Mouse (Mus musculus): Measurements from ENCODE around the gene Slc25a29. TPM values are rescaled to one million over a fixed set of nuclear protein-coding genes. Genes with fewer than 3 reads are reported as not detected.

The Slc25a29 gene
- 3.7 and 3.8 TPM in 2 replicates for polyA plus RNA-seq (2015; fragmentation: Nextera tagmentation; extraction: Ambion mirVana)

DNA sequence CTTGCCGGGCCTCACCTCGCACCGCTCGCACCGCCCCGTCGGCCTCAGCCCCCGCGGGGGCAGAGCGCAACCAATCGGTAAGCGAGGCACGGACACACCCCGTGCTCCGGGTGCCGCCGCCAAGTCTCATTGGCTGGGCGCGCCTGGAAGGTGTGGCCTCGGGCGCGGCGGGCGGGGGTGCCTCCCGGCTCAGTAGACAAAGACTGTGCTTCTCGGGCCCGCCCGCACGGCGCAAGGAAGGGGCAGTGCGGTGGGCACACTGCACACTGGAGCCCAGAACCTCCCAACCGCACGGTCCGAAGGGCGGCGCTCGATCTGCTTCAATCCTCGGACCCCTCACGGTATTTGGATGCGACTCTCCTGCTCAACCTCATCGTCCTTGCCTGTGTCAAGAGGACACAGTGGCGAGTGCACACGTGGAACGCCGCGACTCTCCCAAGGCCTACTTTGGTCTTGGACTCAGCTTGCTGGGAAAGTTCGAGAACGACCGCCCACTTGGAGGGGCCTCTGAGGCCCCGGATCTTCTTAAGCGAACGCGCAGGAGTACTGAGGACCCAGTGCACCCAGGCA lies at the start of gene Slc25a29, which contains the start of gene Slc25a47:
Slc25a29 (minus strand) TSS at position 44 of the 570 bp plus-strand sequence.
Slc25a47 (plus strand) TSS at position 207 of the 570 bp plus-strand sequence.
- WGBS: under 1% methylated on average over 53 of the region's 53 CpGs
- H3K27ac ChIP-seq (replicated peaks): peak within 1 kb of the TSS; percentile 89

DNA sequence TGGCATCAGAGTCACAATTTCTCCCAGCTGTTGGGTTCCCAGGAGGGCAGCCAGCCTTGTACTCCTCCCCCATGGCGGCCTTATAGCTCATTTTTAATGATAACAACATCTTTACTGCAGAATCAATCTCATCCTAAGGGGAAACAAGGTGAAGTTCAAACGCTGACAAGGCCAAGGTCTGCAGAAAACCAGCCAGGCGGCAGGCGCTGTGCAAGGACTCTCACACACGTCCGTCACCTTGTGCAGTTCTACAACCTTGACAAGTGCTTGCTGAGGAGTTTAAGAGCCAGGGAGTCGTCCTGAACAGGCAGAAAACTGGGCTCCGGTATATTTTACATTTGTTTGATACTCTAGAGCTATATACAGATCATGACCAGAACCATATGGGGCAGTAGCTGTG lies 47.1 kb upstream of the Slc25a29 start:
- H3K27me3 ChIP-seq (ENCODE audit: control insufficient read depth, insufficient read depth, low read length): no peaks in the 10 kb centered on the region
- TF ChIP-seq EP300 (optimal IDR thresholded peaks at IDR 0.05) (no peak), CTCF (IDR thresholded peaks at IDR 0.05; ENCODE audit: low read depth) (no peak)
- H3K27ac ChIP-seq (replicated peaks): no peak overlapping the region
- peaks cover 15% of the 10 kb centered on the region; the same call in 1 of the 2 replicates for H3K36me3 ChIP-seq (ENCODE audit: control insufficient read depth, insufficient read depth, low read length)
- H3K9ac ChIP-seq (ENCODE audit: low read length): no peak overlapping the region
- H3K4me1 ChIP-seq (replicated peaks; ENCODE audit: control insufficient read depth, insufficient read depth): no peaks in the 10 kb centered on the region
- no peaks in the 10 kb centered on the region for H3K9me3 ChIP-seq (ENCODE audit: control insufficient read depth, low read length)
- no peak overlapping the region for H3K4me2 ChIP-seq (replicated peaks; ENCODE audit: low read depth)
- H3K4me3 ChIP-seq (ENCODE audit: low read depth, low read length): no peak overlapping the region
- ATAC-seq (ENCODE audit: low FRiP score, low TSS enrichment) (no peak), DNase-seq (ENCODE audit: low spot score) (no peak)
- 88% methylated on average over 8 of the region's 8 CpGs for WGBS

More for the DNA sequence above, at the start of gene Slc25a29, which contains the start of gene Slc25a47:
- no peak for TF ChIP-seq EP300 (optimal IDR thresholded peaks at IDR 0.05)
- peak; percentile 3; the same call in 1 of the 2 replicates for TF ChIP-seq CTCF (IDR thresholded peaks at IDR 0.05; ENCODE audit: low read depth)
- Histone ChIP-seq H3K27me3 (ENCODE audit: control insufficient read depth, insufficient read depth, low read length) (no peaks in the 10 kb centered on the region), H3K9ac (ENCODE audit: low read length) (peak within 1 kb of the TSS; percentile 74), H3K4me1 (replicated peaks; ENCODE audit: control insufficient read depth, insufficient read depth) (peaks cover 6% of the 10 kb centered on the region), H3K4me2 (replicated peaks; ENCODE audit: low read depth) (peak within 1 kb of the TSS; percentile 98), H3K4me3 (ENCODE audit: low read depth, low read length) (peak within 1 kb of the TSS; percentile 65), H3K9me3 (ENCODE audit: control insufficient read depth, low read length) (no peaks in the 10 kb centered on the region), H3K36me3 (ENCODE audit: control insufficient read depth, insufficient read depth, low read length) (no peaks in the 10 kb centered on the region; the same call in 1 of the 2 replicates)
- ATAC-seq (ENCODE audit: low FRiP score, low TSS enrichment) (peak; percentile 98), DNase-seq (ENCODE audit: low spot score) (peak; percentile 98)

DNA sequence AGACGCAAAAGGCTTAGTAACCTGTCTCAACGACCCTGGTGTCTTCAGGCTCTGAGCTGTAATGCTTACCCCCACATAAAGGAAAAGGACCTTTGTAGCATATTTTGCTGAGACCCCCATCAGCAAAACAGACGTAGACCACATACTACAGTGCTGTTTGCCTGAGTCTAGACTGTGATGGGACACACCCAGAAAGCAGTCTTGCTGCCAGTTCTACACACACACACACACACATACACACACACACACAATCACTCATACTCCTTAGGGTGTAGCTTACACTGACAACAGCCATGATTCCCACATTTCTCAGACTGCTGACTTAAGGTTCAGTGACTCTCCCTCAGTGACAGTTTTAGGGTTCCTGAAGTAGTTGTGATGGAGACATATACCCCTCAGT lies 45.5 kb upstream of the Slc25a29 start:
- H3K27ac ChIP-seq (replicated peaks): peak overlapping the region; percentile 87
- TF ChIP-seq EP300 (optimal IDR thresholded peaks at IDR 0.05): no peak
- TF ChIP-seq CTCF (IDR thresholded peaks at IDR 0.05; ENCODE audit: low read depth): no peak
- peak; percentile 88 for ATAC-seq (ENCODE audit: low FRiP score, low TSS enrichment)

DNA sequence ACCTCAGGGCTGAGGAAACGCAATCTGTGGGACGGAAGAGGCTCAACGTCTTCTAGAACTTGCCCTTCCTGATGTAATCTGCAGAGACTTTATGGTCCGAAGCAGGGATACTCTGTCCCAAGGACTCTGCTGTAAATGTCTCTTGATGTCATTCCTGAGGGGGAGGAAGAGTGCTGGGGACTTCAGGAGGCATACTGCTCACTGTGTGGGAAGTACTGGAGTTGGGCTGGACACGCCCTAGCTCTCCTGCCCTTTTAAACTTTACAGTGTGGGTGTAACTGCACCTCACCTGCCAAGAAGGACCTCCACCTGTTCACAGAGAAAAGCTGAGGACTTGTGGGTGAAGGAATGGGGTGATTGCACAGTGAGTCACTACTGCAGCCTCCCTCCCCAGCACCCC lies 44.9 kb upstream of the Slc25a29 start:
- peak; percentile 92 for ATAC-seq (ENCODE audit: low FRiP score, low TSS enrichment)
- Histone ChIP-seq H3K9ac (ENCODE audit: low read length) (no peak overlapping the region), H3K9me3 (ENCODE audit: control insufficient read depth, low read length) (no peaks in the 10 kb centered on the region), H3K4me3 (ENCODE audit: low read depth, low read length) (no peak overlapping the region), H3K27me3 (ENCODE audit: control insufficient read depth, insufficient read depth, low read length) (no peaks in the 10 kb centered on the region), H3K27ac (replicated peaks) (peak overlapping the region; percentile 87), H3K4me1 (replicated peaks; ENCODE audit: control insufficient read depth, insufficient read depth) (no peaks in the 10 kb centered on the region), H3K4me2 (replicated peaks; ENCODE audit: low read depth) (no peak overlapping the region), H3K36me3 (ENCODE audit: control insufficient read depth, insufficient read depth, low read length) (peaks cover 4% of the 10 kb centered on the region)
- 64% methylated on average over 5 of the region's 5 CpGs for WGBS
- peak; percentile 76 for DNase-seq (ENCODE audit: low spot score)
- TF ChIP-seq EP300 (optimal IDR thresholded peaks at IDR 0.05): no peak
- no peak for TF ChIP-seq CTCF (IDR thresholded peaks at IDR 0.05; ENCODE audit: low read depth)

More for the DNA sequence above, 45.5 kb upstream of the Slc25a29 start:
- H3K9ac ChIP-seq (ENCODE audit: low read length): no peak overlapping the region
- H3K4me1 ChIP-seq (replicated peaks; ENCODE audit: control insufficient read depth, insufficient read depth): no peaks in the 10 kb centered on the region
- peak; percentile 61 for DNase-seq (ENCODE audit: low spot score)
- H3K4me3 ChIP-seq (ENCODE audit: low read depth, low read length): no peak overlapping the region
- peaks cover 4% of the 10 kb centered on the region; the same call in 1 of the 2 replicates for H3K36me3 ChIP-seq (ENCODE audit: control insufficient read depth, insufficient read depth, low read length)
- no peak overlapping the region for H3K4me2 ChIP-seq (replicated peaks; ENCODE audit: low read depth)
- WGBS: 60% methylated on average over 3 of the region's 3 CpGs
- no peaks in the 10 kb centered on the region for H3K27me3 ChIP-seq (ENCODE audit: control insufficient read depth, insufficient read depth, low read length)
- no peaks in the 10 kb centered on the region for H3K9me3 ChIP-seq (ENCODE audit: control insufficient read depth, low read length)

DNA sequence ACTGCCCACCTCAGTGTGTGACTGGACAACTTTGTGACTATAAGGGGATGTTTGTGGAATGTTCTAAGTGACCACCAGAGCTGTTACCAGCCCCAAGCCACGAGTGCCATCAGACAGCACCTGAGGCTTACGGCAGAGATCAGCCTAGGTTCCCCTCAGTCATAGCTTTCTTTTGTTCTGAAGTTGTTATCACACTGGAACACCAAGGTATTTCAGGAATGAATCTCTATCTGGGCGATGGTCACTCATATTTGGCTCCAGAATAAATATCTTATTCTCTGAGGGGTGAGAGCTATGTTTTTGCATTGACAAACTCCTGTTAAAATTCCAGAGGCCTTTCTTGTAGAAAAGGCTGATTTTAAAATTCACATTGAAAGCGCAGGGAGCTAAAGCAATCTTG lies 43.5 kb upstream of the Slc25a29 start:
- Histone ChIP-seq H3K4me3 (ENCODE audit: low read depth, low read length) (no peak overlapping the region), H3K36me3 (ENCODE audit: control insufficient read depth, insufficient read depth, low read length) (peaks cover 11% of the 10 kb centered on the region), H3K9me3 (ENCODE audit: control insufficient read depth, low read length) (no peaks in the 10 kb centered on the region), H3K27me3 (ENCODE audit: control insufficient read depth, insufficient read depth, low read length) (no peaks in the 10 kb centered on the region), H3K4me1 (replicated peaks; ENCODE audit: control insufficient read depth, insufficient read depth) (no peaks in the 10 kb centered on the region), H3K27ac (replicated peaks) (no peak overlapping the region), H3K9ac (ENCODE audit: low read length) (no peak overlapping the region), H3K4me2 (replicated peaks; ENCODE audit: low read depth) (no peak overlapping the region)
- ATAC-seq (ENCODE audit: low FRiP score, low TSS enrichment) (no peak), DNase-seq (ENCODE audit: low spot score) (no peak)
- TF ChIP-seq EP300 (optimal IDR thresholded peaks at IDR 0.05) (no peak), CTCF (IDR thresholded peaks at IDR 0.05; ENCODE audit: low read depth) (no peak)
- 75% methylated on average over 4 of the region's 4 CpGs for WGBS

DNA sequence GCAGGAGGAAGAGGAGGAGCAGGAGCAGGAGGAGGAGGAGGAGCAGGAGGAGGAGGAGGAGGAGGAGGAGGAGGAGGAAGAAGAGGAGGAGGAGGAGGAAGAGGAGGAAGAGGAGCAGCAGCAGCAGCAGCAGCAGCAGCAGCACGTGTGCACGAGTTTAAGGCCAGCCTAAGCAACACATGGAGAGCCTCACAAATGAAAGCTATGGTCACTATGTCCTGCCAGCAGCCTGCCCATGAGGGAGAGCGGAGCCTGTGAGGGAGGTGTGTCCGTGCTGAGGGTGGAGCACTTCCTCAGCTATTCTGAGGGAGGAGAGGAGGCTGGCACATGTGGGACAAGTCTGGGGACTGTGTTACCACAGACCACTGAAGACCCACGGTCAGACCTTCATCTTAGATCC lies 37.4 kb upstream of the Slc25a29 start:
- Histone ChIP-seq H3K27me3 (ENCODE audit: control insufficient read depth, insufficient read depth, low read length) (no peaks in the 10 kb centered on the region), H3K9ac (ENCODE audit: low read length) (no peak overlapping the region), H3K4me3 (ENCODE audit: low read depth, low read length) (no peak overlapping the region), H3K4me2 (replicated peaks; ENCODE audit: low read depth) (no peak overlapping the region), H3K36me3 (ENCODE audit: control insufficient read depth, insufficient read depth, low read length) (peaks cover 17% of the 10 kb centered on the region), H3K9me3 (ENCODE audit: control insufficient read depth, low read length) (no peaks in the 10 kb centered on the region), H3K4me1 (replicated peaks; ENCODE audit: control insufficient read depth, insufficient read depth) (no peaks in the 10 kb centered on the region), H3K27ac (replicated peaks) (no peak overlapping the region)
- DNase-seq (ENCODE audit: low spot score) (no peak), ATAC-seq (ENCODE audit: low FRiP score, low TSS enrichment) (no peak)
- WGBS: 79% methylated on average over 5 of the region's 5 CpGs
- TF ChIP-seq EP300 (optimal IDR thresholded peaks at IDR 0.05) (no peak), CTCF (IDR thresholded peaks at IDR 0.05; ENCODE audit: low read depth) (no peak)

Measured in stomach, postnatal 0 days (tissue).